Mouse (Mus musculus) cerebellum, postnatal 10 days (tissue): ENCODE results near the gene Cdh23.

Experiments used
- DNase-seq, 2 experiments: peaks; one replicate each; pipeline ENCODE4 v3.0.0; 2021; ENCODE audit warnings: mixed read lengths in 2 of 2

The Cdh23 gene

DNA sequence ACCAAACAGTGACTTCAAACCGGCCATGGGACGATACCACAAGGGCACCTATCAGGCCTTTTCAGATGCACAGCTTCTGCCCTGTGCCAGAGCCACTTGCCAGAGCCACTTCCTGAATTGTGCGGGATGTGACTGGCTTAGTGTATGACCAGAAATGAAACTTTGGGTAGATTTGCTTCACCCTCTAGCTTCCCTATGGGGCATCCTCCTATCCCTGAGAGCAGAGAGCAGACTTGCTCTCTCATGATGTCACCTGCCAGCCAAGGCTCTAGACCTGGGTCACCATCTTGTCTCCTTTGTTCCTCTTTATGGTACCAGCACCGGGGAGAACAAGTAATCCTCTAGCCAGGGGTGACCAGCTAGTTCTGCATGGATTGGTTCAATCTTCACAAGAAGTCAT lies 10.0 kb upstream of the Cdh23 start:
- no peak for DNase-seq

DNA sequence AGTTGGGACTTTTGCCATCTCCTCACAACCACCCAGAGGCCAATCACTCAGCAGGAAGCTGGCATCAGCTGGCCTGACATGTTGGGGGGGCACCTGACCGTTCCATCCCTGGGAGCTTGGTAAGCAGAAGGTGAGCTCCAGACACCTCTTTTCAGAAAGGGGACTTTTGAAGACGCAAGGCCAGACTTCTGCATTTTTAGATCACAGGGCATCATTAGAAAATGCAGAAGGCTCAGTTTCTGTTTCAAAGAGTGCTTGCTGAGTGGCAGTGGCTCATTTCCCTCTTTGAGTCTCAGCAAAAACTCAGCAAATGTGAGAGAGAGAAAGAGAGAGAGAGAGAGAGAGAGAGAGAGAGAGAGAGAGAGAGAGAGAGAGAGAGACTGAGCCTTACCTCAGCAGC lies 8.8 kb upstream of the Cdh23 start:
- peak in 1 of 2 experiments; percentile 28 for DNase-seq

- no peak for DNase-seq
Measured at GRCm38 (mm10) chr10:60697775-60698174, 1.5 kb upstream of the Cdh23 start.

DNA sequence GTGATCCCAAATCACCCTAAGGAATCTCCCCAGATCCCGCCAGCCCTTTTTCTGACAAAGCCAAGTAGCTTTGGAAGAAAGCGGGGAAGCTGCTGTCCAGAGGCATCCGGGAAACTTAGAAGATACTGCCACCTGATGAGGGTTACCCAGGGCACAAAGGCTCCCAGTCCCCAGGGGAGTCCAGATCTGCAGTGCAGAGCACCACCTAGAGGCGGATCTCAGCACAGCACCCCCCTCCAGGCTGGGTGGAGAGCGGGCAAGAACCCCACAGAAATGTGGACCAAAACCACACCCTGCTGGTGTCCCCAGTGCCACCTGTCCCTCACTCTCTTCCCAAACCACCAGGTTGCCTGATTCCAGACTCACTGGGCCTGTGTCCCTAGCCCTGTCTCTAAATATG lies 685 bp upstream of the Cdh23 start:
- peak; percentile 74 to 77 for DNase-seq

DNA sequence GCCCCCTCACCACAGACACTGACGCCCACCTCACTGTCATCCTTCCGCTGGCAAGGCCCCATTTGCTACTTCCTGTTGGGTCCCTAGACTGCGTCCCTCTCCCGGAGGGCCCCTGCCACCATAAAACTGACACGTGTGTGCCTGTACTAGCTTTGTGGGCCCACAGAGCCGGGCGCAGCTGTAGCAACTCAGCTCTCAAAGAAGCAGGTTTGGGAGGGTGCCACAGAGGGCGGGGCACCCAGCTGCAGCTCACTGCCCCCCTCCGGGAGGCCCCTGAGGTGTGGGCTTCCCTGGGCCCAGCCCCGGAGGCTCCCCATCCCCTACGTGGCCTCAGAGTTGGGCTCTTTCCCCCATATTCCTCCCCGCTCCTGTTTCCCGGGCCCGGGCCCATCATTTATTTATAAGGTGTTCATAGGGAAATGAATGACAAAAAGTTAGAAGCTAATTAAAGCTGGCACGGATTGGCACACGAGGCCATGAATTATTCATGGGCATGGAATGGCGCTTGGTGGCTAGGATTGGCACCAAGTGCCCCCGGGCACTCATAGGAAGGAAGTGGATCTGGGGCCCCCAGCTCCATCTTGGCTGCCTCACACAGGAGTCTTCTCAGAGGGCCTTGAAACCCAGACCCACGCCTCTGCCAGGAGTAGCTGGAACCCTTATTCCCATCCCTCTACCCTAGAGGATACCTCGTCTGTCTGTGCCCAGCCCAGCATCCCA lies 4.5 kb downstream of the Cdh23 start:
- DNase-seq: peak; percentile 35 to 56

- DNase-seq: peak in 1 of 2 experiments; percentile 42
Measured at GRCm38 (mm10) chr10:60690960-60691359, 5.3 kb downstream of the Cdh23 start.

- no peak for DNase-seq
Measured at GRCm38 (mm10) chr10:60689396-60689795, 6.9 kb downstream of the Cdh23 start.

GRCm38 (mm10) chr10:60687011-60687776 lies 9.1 kb downstream of the Cdh23 start:
- peak; percentile 81 to 83 for DNase-seq

DNA sequence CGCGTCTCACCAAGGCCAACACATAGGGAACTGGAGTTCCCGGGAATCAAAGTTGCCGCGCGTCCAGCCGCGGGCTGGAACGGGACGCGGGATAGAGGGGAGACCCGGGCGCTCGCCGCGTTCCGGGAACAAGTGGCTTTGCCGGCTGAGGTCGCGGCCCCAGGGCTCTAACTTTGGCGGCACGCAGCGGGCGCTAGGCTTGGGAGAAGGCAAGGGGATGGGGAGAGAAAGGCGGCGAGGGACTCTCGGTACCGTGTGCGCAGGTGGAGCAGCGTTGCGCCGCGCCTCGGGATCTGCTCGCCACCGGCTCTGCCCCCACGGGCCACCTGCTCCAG lies 9.7 kb downstream of the Cdh23 start:
- peak in 1 of 2 experiments; percentile 23 for DNase-seq

DNA sequence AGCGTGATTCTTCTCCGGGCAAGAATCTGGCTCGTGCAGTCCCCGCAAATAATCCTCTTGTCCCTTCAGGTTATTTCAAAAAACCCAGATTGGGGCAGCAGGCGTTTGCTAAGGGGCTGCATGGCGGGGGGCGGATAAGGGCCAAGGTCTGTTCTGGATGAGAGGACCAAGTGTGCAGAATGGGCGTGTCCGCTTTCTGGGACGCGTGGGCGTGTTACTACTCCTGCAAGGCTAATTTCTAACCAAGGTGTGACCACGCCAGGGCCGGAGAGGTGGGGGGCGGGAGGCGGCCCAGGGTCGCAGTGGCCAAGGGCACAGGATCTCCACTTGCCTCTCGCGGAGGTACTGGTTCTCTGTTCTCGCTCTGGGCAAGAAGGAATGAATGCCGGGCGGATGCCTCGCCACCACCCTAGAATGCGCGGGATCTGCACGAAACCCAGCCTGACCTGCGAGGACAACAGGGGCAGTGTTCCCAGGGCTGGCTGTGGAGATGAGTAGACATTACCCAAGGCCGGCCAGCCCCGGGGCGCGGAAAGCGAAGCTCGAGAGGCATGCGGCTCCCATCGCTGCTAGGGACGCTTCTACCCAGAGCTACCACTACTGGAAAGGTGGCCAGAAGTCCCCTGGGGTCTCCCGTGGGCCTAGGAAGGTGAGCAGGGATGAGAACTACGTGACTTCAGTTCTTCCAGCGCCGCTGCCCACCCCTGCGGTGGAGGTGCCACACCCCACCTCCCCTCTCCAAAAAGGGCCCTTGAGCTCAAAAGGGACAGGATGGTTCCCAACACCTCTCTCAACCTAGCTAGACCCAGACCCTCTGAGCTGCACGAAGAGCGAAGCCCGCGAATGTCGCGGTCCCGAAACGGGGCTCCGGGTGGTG lies 10.3 kb downstream of the Cdh23 start:
- peak; percentile 19 to 48 for DNase-seq

GRCm38 (mm10) chr10:60678926-60679325 lies 17.4 kb downstream of the Cdh23 start:
- DNase-seq: no peak

- no peak for DNase-seq
Measured at GRCm38 (mm10) chr10:60677319-60677718, 19.0 kb downstream of the Cdh23 start.

DNA sequence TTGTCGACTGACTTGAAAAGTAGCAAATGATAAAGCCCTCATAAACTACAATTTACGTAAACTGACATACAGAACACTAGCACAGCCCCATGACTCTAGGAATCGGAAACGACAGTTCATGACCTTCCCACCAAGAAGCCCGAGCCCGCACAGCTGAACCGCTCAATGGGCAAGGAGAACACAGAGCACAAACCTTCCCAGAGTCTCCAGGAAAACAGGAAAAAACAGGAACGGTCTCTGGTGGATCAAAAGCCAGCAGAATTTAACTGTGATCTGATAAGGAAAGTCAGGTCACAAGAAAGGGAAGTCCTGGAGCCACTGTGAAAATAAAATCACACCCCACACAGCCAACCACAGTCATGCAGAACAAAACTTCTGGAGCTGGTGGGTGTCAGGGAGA lies 26.1 kb downstream of the Cdh23 start:
- no peak for DNase-seq

- no peak for DNase-seq
Measured at GRCm38 (mm10) chr10:60668591-60668990, 27.7 kb downstream of the Cdh23 start.

GRCm38 (mm10) chr10:60660986-60661385 lies 35.3 kb downstream of the Cdh23 start:
- DNase-seq: no peak

GRCm38 (mm10) chr10:60659450-60660020 lies 36.8 kb downstream of the Cdh23 start:
- DNase-seq: no peak

DNA sequence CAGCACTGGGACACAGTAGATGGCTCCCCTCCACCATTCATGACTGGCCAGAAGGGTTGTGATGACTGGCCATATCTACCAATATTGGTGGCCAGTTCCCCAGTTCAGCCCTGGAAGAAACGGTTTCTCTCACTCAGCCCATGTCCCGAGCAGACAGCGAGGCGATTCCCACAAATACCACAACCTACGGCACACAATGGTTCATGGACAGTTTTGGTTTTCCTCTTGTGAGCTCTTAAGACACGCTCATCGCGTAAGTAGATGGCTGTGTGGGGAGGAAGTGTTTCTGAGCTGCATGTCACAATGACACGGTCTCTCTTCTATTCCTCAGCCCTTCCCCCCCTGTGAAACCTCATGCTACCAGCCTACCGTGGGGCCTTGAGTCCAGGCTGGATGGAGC lies 38.1 kb downstream of the Cdh23 start:
- no peak for DNase-seq

DNA sequence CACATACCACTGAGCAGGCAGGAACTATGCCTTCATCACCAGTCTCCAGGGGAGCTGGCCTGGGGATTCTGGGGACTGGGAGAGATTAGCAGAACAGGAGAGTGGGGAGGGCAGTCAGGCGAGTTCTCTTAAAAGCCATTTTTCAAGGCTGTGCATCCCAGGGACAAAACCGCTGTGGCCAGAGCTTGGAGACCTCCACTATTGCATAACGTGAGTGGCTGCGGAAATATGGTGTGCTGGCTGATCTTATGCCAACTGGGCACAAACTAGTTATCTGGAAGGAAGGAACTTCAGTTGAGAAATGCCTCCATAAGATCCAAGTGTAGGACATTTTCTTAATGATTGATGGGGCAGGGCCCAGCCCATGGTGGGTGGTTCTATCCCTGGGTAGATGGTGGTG lies 42.6 kb downstream of the Cdh23 start:
- DNase-seq: no peak

DNA sequence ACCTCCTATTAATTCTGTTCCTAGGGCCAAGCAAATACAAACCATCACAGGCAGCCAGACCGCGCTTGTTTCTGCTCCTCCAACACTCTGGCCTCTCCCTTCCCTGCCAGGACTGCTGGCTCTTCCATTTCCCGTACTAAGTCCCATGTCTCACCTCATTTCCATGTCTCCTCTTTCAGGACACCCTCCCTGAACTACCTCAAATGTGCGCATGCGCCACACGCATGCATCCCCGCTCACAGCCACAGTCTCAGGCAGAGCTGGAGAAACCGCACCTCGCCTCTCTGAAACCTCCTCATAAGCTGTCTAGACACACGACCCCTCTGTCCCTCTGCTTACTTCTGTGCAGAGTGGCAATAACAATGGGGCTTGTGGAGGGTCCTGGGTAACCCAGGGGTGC lies 43.2 kb downstream of the Cdh23 start:
- DNase-seq: no peak

- DNase-seq: peak in 1 of 2 experiments; percentile 34
Measured at GRCm38 (mm10) chr10:60644079-60644641, 52.1 kb downstream of the Cdh23 start.

- peak in 1 of 2 experiments; percentile 41 for DNase-seq
Measured at GRCm38 (mm10) chr10:60639291-60639690, 57.0 kb downstream of the Cdh23 start.

DNA sequence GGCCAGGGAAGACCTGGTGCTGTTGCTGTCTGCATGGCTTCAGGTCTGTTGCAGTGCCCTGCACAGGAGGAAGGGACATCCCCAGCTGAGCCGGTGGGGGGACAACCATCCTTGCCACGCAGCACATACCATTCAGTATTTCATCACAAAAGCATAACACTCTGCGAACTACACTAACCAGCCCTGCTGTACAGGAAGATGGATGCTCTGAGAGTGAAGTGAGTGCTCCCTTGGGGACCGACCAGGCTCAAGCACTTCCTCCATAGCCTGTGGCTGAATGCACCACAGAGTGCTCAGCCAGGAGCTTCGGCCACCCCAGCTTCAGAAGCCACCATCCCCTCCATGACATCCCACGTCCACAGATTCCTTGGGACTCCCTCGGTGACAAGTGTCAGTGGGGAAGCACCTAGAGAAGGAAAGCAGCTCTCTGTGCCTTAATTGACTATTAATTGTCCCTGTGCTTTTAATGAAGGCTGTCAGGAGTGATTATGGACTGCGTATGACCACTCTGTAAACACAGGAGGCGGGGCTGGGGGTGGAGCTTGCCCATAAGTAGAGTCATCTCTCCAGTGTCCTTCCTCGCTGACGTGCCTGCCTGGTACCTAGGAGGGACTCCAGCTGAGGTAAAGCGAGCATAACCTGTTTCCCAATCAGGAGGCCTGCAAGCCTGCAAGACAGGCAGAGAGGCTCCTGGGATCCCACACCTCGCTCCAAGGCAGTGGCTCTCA lies 60.6 kb downstream of the Cdh23 start:
- DNase-seq: no peak
